24 mouse cellular contexts compared by ENCODE assay signal in genomic region chr2:60112116-60112515, GRCm38 (mm10).
DNase-seq lines count a peak whose midpoint lies in the region; ATAC-seq lines count a peak whose summit lies in the region.
"Had no signal": no experiment of that assay in that cellular context is flagged by ENCODE, and none has a peak within 500 bp of the region (broad histone marks: within the 10 kb centered on the region; RNA-seq: fewer than 3 reads in every experiment).

No protein-coding gene starts in this region.

- peaks cover 3% of the 10 kb centered on the region for H3K36me3 ChIP-seq in liver, embryonic 11.5 days (ENCODE audit: control insufficient read depth, insufficient read depth, low read length)

- no peak for ATAC-seq in liver, embryonic 11.5 days (replicated peaks; ENCODE audit: low FRiP score)
- ATAC-seq in megakaryocyte, adult 5-6 weeks (ENCODE audit: poor library complexity, severe bottlenecking): no peak
- ATAC-seq: forebrain, embryonic 14.5 days; intestine, postnatal 0 days; liver, embryonic 12.5 days had no signal

- WGBS in liver, embryonic 11.5 days: 96% methylated on average over 2 of the region's 2 CpGs

- peak; percentile 40 to 52 for DNase-seq in frontal cortex, postnatal 36 days (ENCODE audit: low spot score in 2 of 2)
- no peak for DNase-seq in frontal cortex, postnatal 10 days (ENCODE audit: low spot score in 2 of 2)
- DNase-seq in right cerebral cortex, adult 18-20 months: peak; percentile 75
- no peak for DNase-seq in right cerebral cortex, postnatal 10 days (ENCODE audit: low spot score in 2 of 2)
- peak; percentile 37 for DNase-seq in adipocyte (ENCODE audit: low spot score)
- no peak for DNase-seq in liver, embryonic 11.5 days (ENCODE audit: low spot score)
- DNase-seq: cerebellum, adult 9-10 months; heart, postnatal 10 days; kidney, postnatal 25 days; lung, adult 18-20 months; lung, postnatal 14 days; thymus, postnatal 25 days had no signal

- H3K9ac ChIP-seq in liver, embryonic 11.5 days (ENCODE audit: low read depth, low read length): no peak overlapping the region
- H3K9ac ChIP-seq: embryonic facial prominence, embryonic 15.5 days; heart, embryonic 12.5 days; hindbrain, embryonic 12.5 days; limb, embryonic 12.5 days; liver, embryonic 12.5 days; midbrain, embryonic 12.5 days; neural tube, embryonic 15.5 days; stomach, embryonic 15.5 days had no signal

- 0 out of 2 replicates have a peak, but pooled peaks cover 4% of the 10 kb centered on the region for H3K4me1 ChIP-seq in liver, embryonic 11.5 days (replicated peaks; ENCODE audit: control insufficient read depth, insufficient read depth, low read length)

- no peaks in the 10 kb centered on the region for H3K9me3 ChIP-seq in liver, embryonic 11.5 days (ENCODE audit: control insufficient read depth, low read length)
- H3K9me3 ChIP-seq: embryonic facial prominence, embryonic 15.5 days; hindbrain, embryonic 12.5 days; limb, embryonic 12.5 days; liver, embryonic 12.5 days; neural tube, embryonic 15.5 days; stomach, embryonic 15.5 days had no signal

- no peak overlapping the region for H3K4me3 ChIP-seq in liver, embryonic 11.5 days (ENCODE audit: low read depth, low read length)
- H3K4me3 ChIP-seq: embryonic facial prominence, embryonic 15.5 days; heart, embryonic 12.5 days; hindbrain, embryonic 12.5 days; layer of hippocampus, adult 2 months; limb, embryonic 12.5 days; liver, embryonic 12.5 days; midbrain, embryonic 12.5 days; neural tube, embryonic 15.5 days; stomach, embryonic 15.5 days had no signal

- H3K4me2 ChIP-seq in liver, embryonic 11.5 days: no peak overlapping the region
- H3K4me2 ChIP-seq: embryonic facial prominence, embryonic 15.5 days; heart, embryonic 12.5 days; hindbrain, embryonic 12.5 days; limb, embryonic 12.5 days; liver, embryonic 12.5 days; midbrain, embryonic 12.5 days; neural tube, embryonic 15.5 days; stomach, embryonic 15.5 days had no signal

- H3K27ac ChIP-seq in liver, embryonic 11.5 days (ENCODE audit: low read depth, low read length): no peak overlapping the region
- H3K27ac ChIP-seq: embryonic facial prominence, embryonic 15.5 days; hindbrain, embryonic 12.5 days; layer of hippocampus, adult 2 months; limb, embryonic 12.5 days; liver, embryonic 12.5 days; midbrain, embryonic 12.5 days; neural tube, embryonic 15.5 days; stomach, embryonic 15.5 days had no signal

- H3K27me3 ChIP-seq in liver, embryonic 11.5 days (replicated peaks; ENCODE audit: control insufficient read depth, insufficient read depth, low read length): no peaks in the 10 kb centered on the region
- H3K27me3 ChIP-seq: embryonic facial prominence, embryonic 15.5 days; heart, embryonic 12.5 days; hindbrain, embryonic 12.5 days; limb, embryonic 12.5 days; liver, embryonic 12.5 days; midbrain, embryonic 12.5 days; neural tube, embryonic 15.5 days; stomach, embryonic 15.5 days had no signal

Comparison
In these comparisons a context has a peak if more than half of its experiments do, and no peak if none do; other contexts are left out.
1. DNase-seq: peak in frontal cortex, postnatal 36 days (2 of 2), right cerebral cortex, adult 18-20 months (single experiment) and adipocyte (single experiment); none in frontal cortex, postnatal 10 days (0 of 2), right cerebral cortex, postnatal 10 days (0 of 2) and liver, embryonic 11.5 days (single experiment).